Mouse (Mus musculus) urinary bladder, postnatal 0 days (tissue): Measurements from ENCODE around the gene Setdb2. TPM values are rescaled to one million over a fixed set of nuclear protein-coding genes. Genes with fewer than 3 reads are reported as not detected.

ENCODE experiments used
- polyA plus RNA-seq: library from polyadenylated mRNA; unstranded; fragments of >200 nt; fragmentation: Nextera tagmentation; extraction: Ambion mirVana; gene quantifications from 2 replicates; pipeline ENCODE4 v1.2.1, GENCODE M21; 2015

Gene Setdb2
- polyA plus RNA-seq = 4.3 and 6.3 TPM in 2 replicates

GRCm38 (mm10) chr14:59440558-59441471, at the start of gene Setdb2, which contains the start of gene Cab39l:
Gene Setdb2, minus strand, starts transcription at chr14:59440884.
Gene Cab39l, plus strand, starts transcription at chr14:59440972.

GRCm38 (mm10) chr14:59395281-59395680, 45.4 kb downstream of the Setdb2 start, which contains the start of gene Phf11c:
Gene Phf11c, minus strand, starts transcription at chr14:59395381.

GRCm38 (mm10) chr14:59365244-59365644, 75.4 kb downstream of the Setdb2 start, which contains the start of gene Phf11d:
Gene Phf11d, minus strand, starts transcription at chr14:59365470.

Other genes starting within 250 kb of the Setdb2 start
- 14.4 and 14.5 TPM in 2 replicates for gene Rcbtb1, start 239.7 kb downstream of the Setdb2 start, polyA plus RNA-seq
- gene Gm6904, start 180.7 kb downstream of the Setdb2 start, polyA plus RNA-seq = not detected in 2 replicates
- 0.45 and 0.89 TPM in 2 replicates for gene Phf11a, start 143.4 kb downstream of the Setdb2 start, polyA plus RNA-seq
- 2.6 and 4.0 TPM in 2 replicates for gene Phf11b, start 99.5 kb downstream of the Setdb2 start, polyA plus RNA-seq
- 5.5 and 6.0 TPM in 2 replicates for gene Phf11d, start 75.4 kb downstream of the Setdb2 start, polyA plus RNA-seq
- 0.10 and 0.17 TPM in 2 replicates for gene Phf11c, start 45.5 kb downstream of the Setdb2 start, polyA plus RNA-seq
- gene Cab39l, start 88 bp upstream of the Setdb2 start, polyA plus RNA-seq = 41.1 and 48.4 TPM in 2 replicates
- gene Cdadc1, start 157.1 kb upstream of the Setdb2 start, polyA plus RNA-seq = 31.4 and 32.1 TPM in 2 replicates
- 2.3 and 2.9 TPM in 2 replicates for gene Shisa2, start 184.4 kb upstream of the Setdb2 start, polyA plus RNA-seq